Mouse (Mus musculus): ENCODE measurements at regions not wholly inside any gene's neighbourhood (a gene's known extent, or its start where the extent isn't known, plus 50 kb on each side); places are given as distances from the start of the nearest gene placed in this dataset.
A peak's percentile ranks its signal among the peaks of the same experiment; 100 is the strongest.

DNA sequence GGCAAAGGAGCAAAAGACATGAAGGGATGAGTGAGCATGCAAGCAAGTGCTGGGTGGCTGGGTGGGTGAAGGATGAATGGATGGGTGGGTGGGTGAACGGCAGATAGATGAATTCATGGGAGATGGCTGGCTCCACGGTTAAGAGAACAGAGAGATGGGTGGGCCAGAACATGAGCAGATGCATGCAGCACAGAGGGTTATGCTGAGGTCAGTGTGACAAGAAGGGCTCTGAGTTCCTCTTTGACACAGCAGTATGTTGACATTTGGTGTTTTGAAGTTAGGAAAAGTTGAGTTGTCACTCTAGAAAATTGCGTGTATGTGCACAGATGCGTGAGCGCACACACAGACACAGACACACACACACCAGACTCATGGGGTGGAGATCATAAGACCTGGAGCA, 83.2 kb upstream of the Tmem189 start:
- H3ac ChIP-seq (ENCODE audit: control insufficient read depth, insufficient read length, low read depth), result no peak overlapping the region
- H3K27me3 ChIP-seq (ENCODE audit: control insufficient read depth, insufficient read depth, insufficient read length), result no peaks in the 10 kb centered on the region
- no peaks in the 10 kb centered on the region for H3K79me2 ChIP-seq (ENCODE audit: control insufficient read depth, insufficient read depth)
- H3K79me3 ChIP-seq (ENCODE audit: low read depth), result no peaks in the 10 kb centered on the region
- H3K4me3 ChIP-seq (ENCODE audit: insufficient read depth, poor library complexity, severe bottlenecking), result no peak overlapping the region
- TF ChIP-seq FOSL1 (IDR thresholded peaks at IDR 0.05; ENCODE audit: insufficient read depth, low read length, poor library complexity, severe bottlenecking), result no peak
- no peak for TF ChIP-seq MYOD1 (IDR thresholded peaks at IDR 0.05; ENCODE audit: control insufficient read depth, insufficient read length, low read depth)
- no peak for TF ChIP-seq CEBPB (IDR thresholded peaks at IDR 0.05; ENCODE audit: low read depth)
- no peak for TF ChIP-seq CTCF (IDR thresholded peaks at IDR 0.05; ENCODE audit: control insufficient read depth, insufficient read depth, insufficient read length)
- no peak for TF ChIP-seq USF1 (IDR thresholded peaks at IDR 0.05; ENCODE audit: low read depth)
- TF ChIP-seq MAX (IDR thresholded peaks at IDR 0.05), result no peak
- no peak for TF ChIP-seq MYOG (IDR thresholded peaks at IDR 0.05; ENCODE audit: control insufficient read depth, extremely low read depth, insufficient read length)
- no peaks in the 10 kb centered on the region for H3K36me3 ChIP-seq (ENCODE audit: control insufficient read depth, insufficient read depth)

- Histone ChIP-seq H3ac (ENCODE audit: control insufficient read depth, insufficient read length, low read depth) (no peak overlapping the region), H3K4me3 (ENCODE audit: insufficient read depth, poor library complexity, severe bottlenecking) (no peak overlapping the region), H3K27me3 (ENCODE audit: control insufficient read depth, insufficient read depth, insufficient read length) (no peaks in the 10 kb centered on the region), H3K79me2 (ENCODE audit: control insufficient read depth, insufficient read depth) (no peaks in the 10 kb centered on the region), H3K36me3 (ENCODE audit: control insufficient read depth, insufficient read depth) (no peaks in the 10 kb centered on the region), H3K79me3 (ENCODE audit: low read depth) (no peaks in the 10 kb centered on the region)
- no peak for TF ChIP-seq CTCF (IDR thresholded peaks at IDR 0.05; ENCODE audit: control insufficient read depth, insufficient read depth, insufficient read length)
- TF ChIP-seq USF1 (IDR thresholded peaks at IDR 0.05; ENCODE audit: low read depth), result no peak
- no peak for TF ChIP-seq MAX (IDR thresholded peaks at IDR 0.05)
- no peak for TF ChIP-seq MYOG (IDR thresholded peaks at IDR 0.05; ENCODE audit: control insufficient read depth, extremely low read depth, insufficient read length)
- no peak for TF ChIP-seq FOSL1 (IDR thresholded peaks at IDR 0.05; ENCODE audit: insufficient read depth, low read length, poor library complexity, severe bottlenecking)
- no peak for TF ChIP-seq MYOD1 (IDR thresholded peaks at IDR 0.05; ENCODE audit: control insufficient read depth, insufficient read length, low read depth)
- no peak for TF ChIP-seq CEBPB (IDR thresholded peaks at IDR 0.05; ENCODE audit: low read depth)
Measured at GRCm38 (mm10) chr2:167767962-167768361, 78.3 kb upstream of the Tmem189 start.

- Histone ChIP-seq H3K79me3 (ENCODE audit: low read depth) (no peaks in the 10 kb centered on the region), H3ac (ENCODE audit: control insufficient read depth, insufficient read length, low read depth) (no peak overlapping the region), H3K36me3 (ENCODE audit: control insufficient read depth, insufficient read depth) (no peaks in the 10 kb centered on the region), H3K4me3 (ENCODE audit: insufficient read depth, poor library complexity, severe bottlenecking) (no peak overlapping the region), H3K27me3 (ENCODE audit: control insufficient read depth, insufficient read depth, insufficient read length) (no peaks in the 10 kb centered on the region), H3K79me2 (ENCODE audit: control insufficient read depth, insufficient read depth) (no peaks in the 10 kb centered on the region)
- TF ChIP-seq MAX (IDR thresholded peaks at IDR 0.05) (no peak), FOSL1 (IDR thresholded peaks at IDR 0.05; ENCODE audit: insufficient read depth, low read length, poor library complexity, severe bottlenecking) (no peak), CTCF (IDR thresholded peaks at IDR 0.05; ENCODE audit: control insufficient read depth, insufficient read depth, insufficient read length) (no peak), MYOD1 (IDR thresholded peaks at IDR 0.05; ENCODE audit: control insufficient read depth, insufficient read length, low read depth) (no peak), USF1 (IDR thresholded peaks at IDR 0.05; ENCODE audit: low read depth) (no peak), CEBPB (IDR thresholded peaks at IDR 0.05; ENCODE audit: low read depth) (no peak), MYOG (IDR thresholded peaks at IDR 0.05; ENCODE audit: control insufficient read depth, extremely low read depth, insufficient read length) (no peak)
Measured at GRCm38 (mm10) chr2:167767371-167767770, 77.7 kb upstream of the Tmem189 start.

DNA sequence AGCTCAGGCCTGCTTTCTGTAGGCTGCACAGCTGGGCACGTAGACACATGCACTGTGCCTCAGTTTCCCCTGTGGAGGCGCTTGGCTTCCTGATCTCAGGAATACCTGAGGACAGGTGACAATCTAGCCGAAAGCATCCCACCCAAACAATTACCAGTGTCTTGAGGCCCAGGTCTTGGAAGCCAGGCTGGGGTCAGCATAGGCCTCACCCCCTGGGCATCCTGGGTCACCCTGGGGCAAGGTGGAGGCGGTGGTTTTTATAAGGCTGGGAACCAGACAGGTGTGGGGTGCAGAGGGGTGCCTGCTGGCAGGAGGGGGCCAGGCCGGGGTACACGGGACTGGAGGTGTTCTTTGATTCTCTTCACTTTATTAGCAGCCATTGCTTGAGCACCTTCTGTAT, 76.2 kb upstream of the Tmem189 start:
- no peaks in the 10 kb centered on the region for H3K36me3 ChIP-seq (ENCODE audit: control insufficient read depth, insufficient read depth)
- no peaks in the 10 kb centered on the region for H3K79me3 ChIP-seq (ENCODE audit: low read depth)
- H3ac ChIP-seq (ENCODE audit: control insufficient read depth, insufficient read length, low read depth), result peak overlapping the region; percentile 0
- no peak overlapping the region for H3K4me3 ChIP-seq (ENCODE audit: insufficient read depth, poor library complexity, severe bottlenecking)
- no peaks in the 10 kb centered on the region for H3K79me2 ChIP-seq (ENCODE audit: control insufficient read depth, insufficient read depth)
- TF ChIP-seq MAX (IDR thresholded peaks at IDR 0.05) (no peak), FOSL1 (IDR thresholded peaks at IDR 0.05; ENCODE audit: insufficient read depth, low read length, poor library complexity, severe bottlenecking) (no peak), MYOG (IDR thresholded peaks at IDR 0.05; ENCODE audit: control insufficient read depth, extremely low read depth, insufficient read length) (no peak), CEBPB (IDR thresholded peaks at IDR 0.05; ENCODE audit: low read depth) (no peak), USF1 (IDR thresholded peaks at IDR 0.05; ENCODE audit: low read depth) (no peak), MYOD1 (IDR thresholded peaks at IDR 0.05; ENCODE audit: control insufficient read depth, insufficient read length, low read depth) (no peak), CTCF (IDR thresholded peaks at IDR 0.05; ENCODE audit: control insufficient read depth, insufficient read depth, insufficient read length) (no peak)
- no peaks in the 10 kb centered on the region for H3K27me3 ChIP-seq (ENCODE audit: control insufficient read depth, insufficient read depth, insufficient read length)

GRCm38 (mm10) chr2:167765072-167765800, 75.6 kb upstream of the Tmem189 start:
- Histone ChIP-seq H3K36me3 (ENCODE audit: control insufficient read depth, insufficient read depth) (no peaks in the 10 kb centered on the region), H3K27me3 (ENCODE audit: control insufficient read depth, insufficient read depth, insufficient read length) (no peaks in the 10 kb centered on the region), H3ac (ENCODE audit: control insufficient read depth, insufficient read length, low read depth) (peak overlapping the region; percentile 64), H3K79me2 (ENCODE audit: control insufficient read depth, insufficient read depth) (no peaks in the 10 kb centered on the region), H3K79me3 (ENCODE audit: low read depth) (no peaks in the 10 kb centered on the region), H3K4me3 (ENCODE audit: insufficient read depth, poor library complexity, severe bottlenecking) (peak overlapping the region; percentile 3)
- no peak for TF ChIP-seq MYOG (IDR thresholded peaks at IDR 0.05; ENCODE audit: control insufficient read depth, extremely low read depth, insufficient read length)
- TF ChIP-seq MYOD1 (IDR thresholded peaks at IDR 0.05; ENCODE audit: control insufficient read depth, insufficient read length, low read depth), result peak; percentile 2
- peak; percentile 97 for TF ChIP-seq MAX (IDR thresholded peaks at IDR 0.05)
- TF ChIP-seq CTCF (IDR thresholded peaks at IDR 0.05; ENCODE audit: control insufficient read depth, insufficient read depth, insufficient read length), result no peak
- no peak for TF ChIP-seq CEBPB (IDR thresholded peaks at IDR 0.05; ENCODE audit: low read depth)
- peak; percentile 35 for TF ChIP-seq FOSL1 (IDR thresholded peaks at IDR 0.05; ENCODE audit: insufficient read depth, low read length, poor library complexity, severe bottlenecking)
- TF ChIP-seq USF1 (IDR thresholded peaks at IDR 0.05; ENCODE audit: low read depth), result peak; percentile 79

All from C2C12 (cell line).